Mouse (Mus musculus): ENCODE measurements around the gene Snap91.

DNA sequence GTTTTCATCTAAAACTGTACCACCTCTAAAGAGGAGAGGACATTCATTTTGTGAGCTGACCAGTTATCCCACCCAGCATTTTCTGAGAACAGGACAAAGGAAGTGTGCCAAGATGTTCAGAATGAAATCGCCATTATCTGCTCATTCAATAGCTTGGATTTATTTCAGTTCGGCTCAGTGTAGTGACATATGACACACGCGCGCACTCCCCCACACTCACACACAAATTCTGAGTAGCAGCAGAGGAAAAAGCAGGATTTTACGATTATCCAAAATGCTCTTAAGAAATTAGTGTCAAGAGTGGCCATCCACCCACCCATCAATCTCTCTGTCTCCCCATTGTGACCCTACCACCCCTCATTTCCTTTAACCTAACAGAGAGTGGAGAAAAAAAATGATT, 1.7 kb downstream of the Snap91 start:
- no peak for TF ChIP-seq POLR2A (IDR thresholded peaks at IDR 0.05; ENCODE audit: borderline replicate concordance, extremely low read depth, insufficient read depth, insufficient read length, poor library complexity, severe bottlenecking)
- TF ChIP-seq CTCF (IDR thresholded peaks at IDR 0.05; ENCODE audit: borderline replicate concordance, extremely low read depth, insufficient read depth, insufficient read length): no peak
